Mouse (Mus musculus): Measurements from ENCODE around the gene Lbh. TPM values are rescaled to one million over a fixed set of nuclear protein-coding genes. Genes with fewer than 3 reads are reported as not detected.

Gene Lbh
- polyA plus RNA-seq, 1 experiment: 50.2 TPM

DNA sequence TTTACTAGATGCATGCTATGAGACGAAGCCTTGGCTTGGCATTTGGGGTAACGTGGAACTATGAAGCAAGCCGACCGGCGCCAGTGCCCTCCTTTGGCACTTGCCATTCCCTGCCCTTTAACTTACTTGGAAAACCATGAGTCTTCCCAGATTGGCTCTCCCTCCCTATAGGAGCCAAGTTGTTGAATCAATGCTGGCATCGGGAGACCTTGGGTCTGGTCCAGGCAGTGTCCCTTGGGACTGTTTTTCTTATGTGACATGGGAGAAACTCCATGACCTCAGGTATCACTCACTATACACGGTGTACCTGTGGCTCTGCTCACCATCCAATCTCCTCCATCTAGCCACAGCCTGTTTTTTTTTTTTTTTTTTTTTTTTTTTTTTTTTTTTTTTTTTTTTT is 65.4 kb downstream of the Lbh start:
- Histone ChIP-seq H3K4me3 (replicated peaks; ENCODE audit: insufficient read depth, low read depth, low read length) (no peak overlapping the region), H3K4me1 (ENCODE audit: control insufficient read depth, insufficient read depth, low read length) (no peaks in the 10 kb centered on the region), H3K27me3 (ENCODE audit: control insufficient read depth, insufficient read depth, low read length) (no peaks in the 10 kb centered on the region), H3K27ac (ENCODE audit: insufficient read depth, low read length) (no peak overlapping the region)
- DNase-seq: no peak
- WGBS: 38% methylated on average over 7 of the region's 7 CpGs
- TF ChIP-seq POLR2A (IDR thresholded peaks at IDR 0.05; ENCODE audit: borderline replicate concordance, insufficient read depth, low read length) (no peak), CTCF (IDR thresholded peaks at IDR 0.05; ENCODE audit: borderline replicate concordance, insufficient read depth, low read depth, low read length) (no peak)

DNA sequence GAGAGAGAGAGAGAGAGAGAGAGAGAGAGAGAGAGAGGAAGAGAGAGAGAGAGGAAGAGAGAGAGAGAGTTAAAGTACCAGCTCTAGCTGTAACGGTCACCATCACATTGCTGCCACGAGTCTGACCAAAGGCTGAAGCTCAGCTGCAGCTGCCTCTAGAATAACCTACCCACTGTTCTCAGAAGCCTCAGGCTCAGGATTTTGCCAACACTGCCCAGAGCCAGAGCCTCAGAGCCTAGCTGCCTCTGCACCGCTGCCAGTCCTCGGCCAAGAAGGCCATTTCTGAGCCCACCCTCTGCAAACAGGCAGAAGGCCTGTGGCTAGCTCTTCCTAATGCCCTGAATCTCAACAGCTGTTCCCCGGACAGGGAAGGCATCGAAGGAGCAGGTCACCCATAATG is 70.9 kb downstream of the Lbh start:
- DNase-seq: peak in 1 of 2 experiments; percentile 2
- H3K27ac ChIP-seq (ENCODE audit: insufficient read depth, low read length): no peak overlapping the region; the same call in 1 of the 2 replicates
- WGBS: 33% methylated on average over 6 of the region's 6 CpGs

More for the DNA sequence above, 70.9 kb downstream of the Lbh start:
- H3K4me1 ChIP-seq (ENCODE audit: control insufficient read depth, insufficient read depth, low read length): no peaks in the 10 kb centered on the region
- TF ChIP-seq CTCF (IDR thresholded peaks at IDR 0.05; ENCODE audit: borderline replicate concordance, insufficient read depth, low read depth, low read length) (no peak), POLR2A (IDR thresholded peaks at IDR 0.05; ENCODE audit: borderline replicate concordance, insufficient read depth, low read length) (no peak)
- no peaks in the 10 kb centered on the region for H3K27me3 ChIP-seq (ENCODE audit: control insufficient read depth, insufficient read depth, low read length)
- H3K4me3 ChIP-seq (replicated peaks; ENCODE audit: insufficient read depth, low read depth, low read length): no peak overlapping the region

Other genes starting within 250 kb of the Lbh start
- 93.3 and 105 TPM in 2 replicates for gene Ypel5, start 81.9 kb upstream of the Lbh start, polyA plus RNA-seq (2012; rRNA removed)
- 12.4 and 14.4 TPM in 2 replicates for gene Lclat1, start 189.7 kb downstream of the Lbh start, polyA plus RNA-seq (2012; rRNA removed)

Data from cerebellum, adult 2 months (tissue).